Mouse (Mus musculus) erythroblast, embryonic 14.5 days (primary cell): ENCODE data around the gene Il18bp.

ENCODE experiments used
- GATA1 ChIP-seq: IDR thresholded peaks from 2 replicates; pipeline ENCODE4 v1.6.1; 2012; ENCODE audit warnings: low read length, inconsistent platforms, mixed read lengths
- TAL1 ChIP-seq: IDR thresholded peaks from 3 replicates; pipeline ENCODE4 v1.6.1; 2012; ENCODE audit warnings: low read length, inconsistent platforms, mixed read lengths

DNA sequence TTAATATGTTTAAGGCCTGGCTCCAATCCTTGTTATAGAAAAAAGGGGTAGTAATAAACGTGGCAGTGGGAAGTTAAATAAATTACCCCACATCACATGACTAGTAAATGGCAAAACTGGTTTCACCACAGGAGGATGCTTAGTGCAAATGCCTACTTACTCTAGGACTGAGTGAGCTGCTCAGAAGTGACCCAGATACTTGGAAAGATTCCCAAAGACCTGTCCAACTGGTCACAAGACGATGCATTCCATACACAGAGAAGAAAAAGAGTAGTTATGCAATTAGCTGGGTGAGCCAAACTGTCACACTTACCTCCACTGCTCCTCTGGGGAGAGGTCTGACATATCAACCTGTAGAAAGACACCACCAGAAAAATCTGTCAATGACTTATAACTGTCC lies 23.8 kb upstream of the Il18bp start:
- TF ChIP-seq GATA1, result no peak
- TF ChIP-seq TAL1, result no peak
